Mouse (Mus musculus) kidney, postnatal 10 days (tissue): ENCODE data around the gene 4933416C03Rik.

ENCODE experiments used
- DNase-seq: peaks from one replicate; pipeline ENCODE4 v3.0.0; 2021; ENCODE audit warnings: mixed read lengths

Gene 4933416C03Rik

DNA sequence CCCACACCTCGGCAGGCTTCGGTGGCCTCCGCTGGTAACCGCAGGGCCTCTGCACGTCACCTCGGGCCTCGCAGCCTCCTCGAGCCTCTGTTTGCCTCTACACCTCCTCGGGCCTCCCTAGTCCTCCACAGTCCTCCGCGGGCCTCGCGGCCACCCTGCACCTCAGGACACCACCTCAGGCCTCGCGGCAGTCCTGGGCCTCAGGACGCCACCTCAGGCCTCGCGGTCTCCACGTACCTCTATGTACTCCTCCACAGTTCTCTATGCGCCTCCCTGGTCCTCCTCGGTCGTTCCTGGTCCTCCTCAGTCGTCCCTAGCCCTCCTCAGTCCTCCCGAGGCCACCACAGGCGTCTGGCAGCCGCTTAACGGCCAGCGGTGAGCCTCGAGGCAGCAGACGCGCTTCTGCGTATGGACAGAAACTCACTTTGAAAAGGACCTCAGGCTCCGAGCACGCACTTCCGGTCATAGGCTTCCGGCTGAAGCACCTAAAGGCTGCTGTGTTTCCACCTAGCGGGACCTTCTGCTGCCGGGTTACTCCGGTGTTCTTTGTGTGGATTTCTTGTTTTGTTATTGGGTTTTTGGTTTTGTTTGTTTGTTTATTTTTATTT is at the start of gene 4933416C03Rik:
TSS of gene 4933416C03Rik (minus strand) at position 51 of the 608 bp plus-strand sequence.
- no peak for DNase-seq

GRCm38 (mm10) chr10:116162338-116162737 is 48.6 kb upstream of the 4933416C03Rik start:
- DNase-seq, result no peak

DNA sequence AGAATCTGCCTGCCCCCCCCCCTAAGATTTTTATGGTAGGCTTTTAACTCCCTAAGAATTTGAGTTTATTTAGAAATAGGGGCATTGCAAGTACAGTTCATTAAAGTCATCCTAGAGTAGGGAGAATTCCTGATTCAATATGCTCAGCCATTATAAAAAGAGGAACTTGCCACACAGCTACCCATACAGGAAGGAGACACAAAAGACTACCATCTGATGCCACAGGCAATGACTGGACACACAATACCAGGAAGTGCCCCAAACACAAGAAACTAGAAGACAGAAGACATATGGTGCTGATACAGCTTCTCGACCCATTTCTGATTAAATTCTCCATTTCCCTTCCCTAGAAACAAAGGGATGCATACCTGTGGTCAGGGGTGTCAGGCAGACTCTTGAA is 43.0 kb upstream of the 4933416C03Rik start:
- no peak for DNase-seq

- no peak for DNase-seq
These were observed 41.0 kb upstream of the 4933416C03Rik start for GRCm38 (mm10) chr10:116154707-116155106.

GRCm38 (mm10) chr10:116146091-116146490 is 32.4 kb upstream of the 4933416C03Rik start:
- no peak for DNase-seq

DNA sequence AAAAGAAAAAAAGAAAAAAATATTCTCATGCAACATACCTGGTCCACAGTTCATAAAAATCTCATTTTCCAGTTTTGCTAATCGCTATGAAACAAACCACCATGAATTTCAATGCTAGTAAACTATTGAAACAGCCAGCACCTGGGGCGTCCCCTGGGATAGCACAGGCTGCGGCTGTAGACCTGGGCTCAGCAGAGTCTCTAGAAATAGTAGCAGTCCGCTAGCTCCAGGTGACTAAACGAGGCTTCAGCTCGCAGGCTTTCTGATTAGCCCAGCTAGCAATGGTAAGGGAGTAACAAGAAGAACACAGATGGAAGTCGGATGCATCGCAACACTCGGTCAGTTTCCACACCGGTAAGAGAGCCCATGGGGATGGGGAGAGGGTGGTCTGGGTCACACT is 30.0 kb upstream of the 4933416C03Rik start:
- no peak for DNase-seq

GRCm38 (mm10) chr10:116140226-116140625 is 26.5 kb upstream of the 4933416C03Rik start:
- DNase-seq, result no peak

DNA sequence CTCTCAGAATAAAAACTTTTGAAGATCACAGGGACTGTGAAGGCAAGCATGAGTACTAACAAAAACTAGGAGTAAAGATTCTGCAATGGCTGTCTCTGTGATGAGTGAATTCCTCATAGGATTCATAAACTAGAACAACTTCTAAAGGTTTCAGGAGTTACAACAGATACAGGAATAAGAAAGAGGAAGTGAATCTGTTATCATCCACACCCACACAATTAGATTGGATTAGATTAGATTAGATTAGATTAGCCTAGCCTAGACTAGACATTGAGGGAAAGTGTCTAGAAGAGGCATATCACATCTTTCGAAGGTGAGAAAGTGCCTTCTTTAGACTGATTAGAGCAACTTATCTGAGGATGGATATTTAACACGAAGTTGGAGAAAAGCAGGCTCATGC is 21.5 kb upstream of the 4933416C03Rik start:
- DNase-seq, result no peak

- no peak for DNase-seq
These were observed 18.5 kb upstream of the 4933416C03Rik start for GRCm38 (mm10) chr10:116132233-116132632.

- no peak for DNase-seq
These were observed 17.5 kb upstream of the 4933416C03Rik start for GRCm38 (mm10) chr10:116131223-116131622.

- no peak for DNase-seq
These were observed 16.7 kb upstream of the 4933416C03Rik start for GRCm38 (mm10) chr10:116130401-116130800.

DNA sequence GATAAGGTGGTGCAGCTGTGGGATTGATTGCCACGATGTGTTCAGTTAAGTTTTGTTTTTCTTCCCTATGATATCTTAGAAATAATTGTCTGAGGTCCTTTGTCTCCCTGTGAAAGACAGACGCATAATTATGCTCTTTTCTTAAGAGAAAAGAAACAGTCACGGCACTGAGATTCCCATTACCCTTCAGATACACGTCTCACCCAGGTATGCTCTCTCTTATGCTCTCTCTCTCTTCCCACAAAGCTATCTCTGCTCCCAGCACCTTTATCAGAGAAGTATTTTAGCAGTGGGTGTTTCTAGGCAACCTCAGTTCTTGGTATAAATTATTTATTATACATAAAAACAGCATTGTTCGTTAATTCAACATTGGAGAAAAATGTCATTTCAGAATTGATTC is 11.6 kb upstream of the 4933416C03Rik start:
- no peak for DNase-seq

- no peak for DNase-seq
These were observed 10.1 kb upstream of the 4933416C03Rik start for GRCm38 (mm10) chr10:116123808-116124207.

GRCm38 (mm10) chr10:116121463-116121862 is 7.7 kb upstream of the 4933416C03Rik start:
- no peak for DNase-seq

DNA sequence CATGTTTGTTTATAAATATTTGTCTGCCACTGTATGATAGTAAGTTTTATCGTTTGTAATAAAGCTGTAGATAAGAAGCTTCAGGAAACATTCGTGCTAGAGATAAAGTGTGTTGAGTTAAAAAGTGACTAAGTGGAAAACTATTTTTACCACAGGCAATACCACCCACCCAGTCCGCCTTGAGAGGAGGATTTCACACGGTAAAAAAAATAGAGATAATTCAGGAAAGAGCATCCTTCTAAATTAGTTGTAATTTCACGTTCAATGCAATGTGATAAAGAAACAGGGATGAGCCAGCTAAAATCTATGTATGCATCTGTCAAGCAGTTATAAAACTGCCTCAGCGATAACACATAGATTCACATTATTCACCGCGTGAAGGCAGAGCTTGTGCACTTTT is 3.3 kb upstream of the 4933416C03Rik start:
- no peak for DNase-seq

DNA sequence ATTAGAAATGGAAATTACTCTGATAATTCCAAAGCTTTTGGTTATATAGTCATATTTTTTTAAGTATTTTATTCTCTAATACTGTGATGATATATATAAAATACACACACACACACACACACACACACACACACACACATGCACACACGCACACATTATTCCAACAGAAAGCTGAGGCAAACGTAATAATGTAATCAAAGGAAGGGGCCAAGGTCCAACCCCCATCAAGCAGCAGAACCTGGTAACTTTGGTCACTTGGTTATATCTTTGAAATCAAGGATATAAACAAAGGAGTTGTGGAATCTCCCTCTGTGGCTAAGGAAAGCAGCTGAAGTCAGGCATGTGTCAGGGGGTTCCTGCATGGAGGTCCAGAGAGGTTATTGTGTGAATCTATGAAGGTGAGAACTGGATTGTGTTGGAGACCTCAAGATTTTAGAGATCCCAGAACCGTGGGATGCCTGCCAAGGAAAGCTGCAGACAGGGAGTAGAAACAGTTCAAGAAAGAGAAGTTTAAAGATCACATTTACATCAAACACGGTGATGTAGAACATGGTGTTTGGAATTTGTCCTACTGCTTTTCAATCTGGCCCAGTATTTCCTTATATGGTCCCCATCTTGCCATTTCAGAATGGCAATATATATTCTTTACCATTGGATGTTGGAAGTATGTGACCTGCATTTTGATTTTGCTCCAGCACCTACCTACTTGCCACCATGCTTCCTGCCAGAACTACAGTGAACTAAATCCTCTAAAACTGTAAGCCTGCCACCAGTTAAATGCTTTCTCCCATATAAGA is 2.4 kb upstream of the 4933416C03Rik start:
- DNase-seq, result no peak

GRCm38 (mm10) chr10:116112868-116113267 is 849 bp downstream of the 4933416C03Rik start:
- no peak for DNase-seq

- DNase-seq, result no peak
These were observed 5.0 kb downstream of the 4933416C03Rik start for GRCm38 (mm10) chr10:116108730-116109129.

- no peak for DNase-seq
These were observed 5.5 kb downstream of the 4933416C03Rik start for GRCm38 (mm10) chr10:116108176-116108575.

DNA sequence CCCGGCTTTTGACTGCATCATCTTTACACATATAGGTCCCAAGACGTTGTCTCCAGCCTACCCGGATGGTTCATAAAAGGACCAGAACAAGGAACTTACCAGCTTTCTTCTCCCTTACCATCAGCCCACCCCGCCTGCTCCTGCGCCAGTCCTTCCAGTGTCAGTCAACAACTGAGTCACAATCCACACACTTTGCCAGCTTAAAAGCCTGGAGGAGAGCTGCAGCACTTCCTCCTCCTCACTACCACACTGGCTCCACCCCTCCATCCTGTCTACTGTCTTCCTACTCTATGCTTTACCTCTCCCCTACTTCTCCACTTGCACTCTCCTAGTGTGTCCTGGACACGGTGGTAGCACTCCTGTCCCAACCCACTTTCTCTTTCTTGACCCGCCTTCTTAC is 15.2 kb downstream of the 4933416C03Rik start:
- DNase-seq, result no peak

DNA sequence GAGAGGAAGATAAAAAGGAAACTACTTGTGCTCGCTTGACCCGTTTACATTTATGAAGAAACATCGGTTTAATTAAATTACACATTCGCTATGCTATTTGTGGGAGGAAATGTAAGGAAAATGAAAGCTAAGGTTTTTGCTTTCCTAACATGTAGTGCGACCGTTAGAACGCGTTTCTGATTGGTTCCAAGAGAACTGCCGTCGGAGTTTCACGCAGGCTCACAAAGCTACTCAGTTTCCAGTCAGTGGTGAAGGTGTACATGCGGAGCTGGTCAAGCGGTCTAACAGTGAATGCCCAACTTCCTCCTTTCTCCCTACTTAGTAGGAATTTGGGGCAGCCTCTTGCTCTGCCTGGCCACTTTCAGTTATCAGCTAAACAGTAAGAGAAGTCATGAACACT is 17.3 kb downstream of the 4933416C03Rik start:
- DNase-seq, result no peak

GRCm38 (mm10) chr10:116083965-116084364 is 29.8 kb downstream of the 4933416C03Rik start:
- DNase-seq, result no peak

DNA sequence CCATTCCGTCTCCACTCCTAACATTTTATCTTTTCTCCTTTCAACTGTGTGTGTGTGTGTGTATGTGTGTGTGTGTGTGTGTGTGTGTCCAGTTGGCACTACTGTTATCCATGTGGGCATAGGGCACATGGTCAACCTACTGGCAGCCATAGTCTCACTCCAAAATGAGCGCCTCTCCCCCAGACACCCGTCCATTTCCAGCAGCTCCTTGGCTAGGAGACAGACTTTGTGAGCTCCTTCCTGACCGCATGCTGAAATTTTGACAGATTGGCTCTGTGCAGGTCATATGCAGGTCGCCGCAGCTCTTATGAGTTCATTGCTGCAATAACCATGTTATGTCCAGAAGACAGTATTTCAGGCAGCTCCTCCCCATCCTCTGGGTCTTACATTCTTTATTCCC is 32.9 kb downstream of the 4933416C03Rik start:
- DNase-seq, result no peak

DNA sequence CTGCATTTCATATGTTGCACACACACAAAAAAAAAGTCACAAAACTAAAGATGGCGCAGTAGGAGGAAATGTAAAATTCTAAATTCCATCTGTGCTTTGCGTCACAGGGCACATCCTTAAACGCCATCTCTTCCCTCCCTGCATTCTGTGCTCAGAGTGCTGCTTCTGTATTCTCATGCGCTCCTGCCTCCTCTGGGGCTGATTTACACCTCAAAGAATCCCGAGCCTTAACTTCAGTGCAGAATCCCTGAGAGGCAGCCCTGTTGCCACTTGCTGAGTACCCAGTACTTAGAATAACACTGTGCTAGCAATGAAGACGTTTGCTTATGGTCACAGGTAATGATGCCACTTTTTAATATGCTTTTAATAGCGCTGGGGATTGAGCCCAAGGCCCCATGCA is 34.3 kb downstream of the 4933416C03Rik start:
- DNase-seq, result no peak

- no peak for DNase-seq
These were observed 35.1 kb downstream of the 4933416C03Rik start for GRCm38 (mm10) chr10:116078636-116079035.
